Mouse (Mus musculus): ENCODE data around the gene Ccdc9b.

The Ccdc9b gene

GRCm38 (mm10) chr2:118714230-118714629, 48.2 kb downstream of the Ccdc9b start:
- no peak for DNase-seq (ENCODE audit: low read depth in 2 of 2, low spot score in 2 of 2)

DNA sequence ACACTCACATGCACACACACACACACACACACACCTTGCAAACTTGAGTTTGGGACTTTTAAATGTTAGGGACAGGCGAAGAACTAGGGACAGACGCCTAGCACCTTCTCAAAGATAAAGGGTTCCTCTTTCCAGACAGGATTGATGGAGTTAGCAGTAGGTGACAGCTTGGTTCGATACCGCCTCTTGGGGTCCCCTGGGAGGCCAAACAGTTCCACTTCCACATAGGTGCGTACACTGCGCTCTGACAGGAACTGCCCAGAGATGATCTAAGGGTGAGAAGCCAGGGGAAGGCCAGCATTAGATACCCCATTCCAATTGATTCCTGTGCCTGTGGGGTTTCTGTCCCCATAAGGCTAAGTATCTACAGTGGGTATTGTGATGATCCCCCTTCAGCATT, 48.8 kb downstream of the Ccdc9b start:
- DNase-seq (ENCODE audit: low read depth in 2 of 2, low spot score in 2 of 2) = no peak

GRCm38 (mm10) chr2:118711038-118711494, 51.4 kb downstream of the Ccdc9b start:
- DNase-seq (ENCODE audit: low read depth in 2 of 2, low spot score in 2 of 2) = no peak

DNA sequence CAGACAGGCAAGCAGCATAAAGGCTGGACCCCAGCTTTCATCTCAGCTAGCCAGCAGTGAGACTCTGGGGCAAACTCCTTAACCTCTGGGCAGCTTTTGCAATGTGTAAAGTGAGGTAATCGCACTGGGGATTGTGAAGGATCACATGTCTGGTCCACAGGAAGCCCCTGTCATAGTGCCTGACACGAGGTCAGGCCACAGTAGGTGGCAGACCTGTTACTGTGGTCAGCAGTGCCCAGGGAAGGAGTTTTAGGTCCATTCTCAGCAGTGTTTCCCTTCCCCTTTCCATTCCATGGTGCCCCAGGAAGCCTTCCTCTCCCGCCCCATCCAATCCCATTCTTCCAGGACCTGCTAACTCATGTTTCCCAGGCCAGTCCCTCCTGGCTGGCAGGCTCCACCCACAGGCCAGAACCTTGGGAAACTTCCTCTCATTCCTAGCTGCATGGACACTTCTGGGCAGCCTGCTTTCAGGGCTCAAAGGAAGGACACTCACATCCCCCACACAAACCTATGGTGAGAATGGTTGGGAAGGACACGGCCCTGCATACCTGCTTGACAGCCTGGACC, 52.7 kb downstream of the Ccdc9b start:
- no peak for DNase-seq (ENCODE audit: low read depth in 2 of 2, low spot score in 2 of 2)

GRCm38 (mm10) chr2:118708472-118708871, 54.0 kb downstream of the Ccdc9b start:
- DNase-seq (ENCODE audit: low read depth in 2 of 2, low spot score in 2 of 2) = no peak

- no peak for DNase-seq (ENCODE audit: low read depth in 2 of 2, low spot score in 2 of 2)
Observed at GRCm38 (mm10) chr2:118706436-118706835, 56.0 kb downstream of the Ccdc9b start.

All from CD8-positive naive resting alpha-beta T cell, adult 2 months (primary cell).